Mouse (Mus musculus) neural tube, embryonic 15.5 days (tissue): ENCODE measurements around the gene Zfp169. TPM values are rescaled to one million over a fixed set of nuclear protein-coding genes. Genes with fewer than 3 reads are reported as not detected.

Source experiments
- ATAC-seq: fragments of 200-750 bp; cut with Nextera tagmentation; 2 replicates; pipeline ENCODE4 v1.8.0; 2017; ENCODE audit warnings: mild to moderate bottlenecking, moderate TSS enrichment, moderate library complexity; ENCODE audit not compliant: low FRiP score
- H3K27ac ChIP-seq: fragments of 300-500 bp; sonication (generic); replicated peaks from 2 replicates; pipeline ENCODE4 v1.5.1; 2015; ENCODE audit warnings: mild to moderate bottlenecking, inconsistent platforms
- H3K27me3 ChIP-seq: fragments of 300-500 bp; sonication (generic); replicated peaks from 2 replicates; pipeline ENCODE4 v1.6.1; 2015; ENCODE audit warnings: inconsistent platforms
- H3K36me3 ChIP-seq: fragments of 300-500 bp; sonication (generic); 2 replicates; pipeline ENCODE4 v1.6.1; 2015; ENCODE audit warnings: inconsistent platforms
- H3K4me1 ChIP-seq: fragments of 300-500 bp; sonication (generic); 2 replicates; pipeline ENCODE4 v1.6.1; 2015; ENCODE audit warnings: inconsistent platforms
- H3K4me2 ChIP-seq: fragments of 300-500 bp; sonication (generic); 2 replicates; pipeline ENCODE4 v1.6.1; 2015; ENCODE audit warnings: inconsistent platforms, mild to moderate bottlenecking, moderate library complexity
- H3K4me3 ChIP-seq: fragments of 300-500 bp; sonication (generic); replicated peaks from 2 replicates; pipeline ENCODE4 v1.5.1; 2015; ENCODE audit warnings: mild to moderate bottlenecking, inconsistent platforms
- H3K9ac ChIP-seq: fragments of 300-500 bp; sonication (generic); replicated peaks from 2 replicates; pipeline ENCODE4 v1.6.1; 2015; ENCODE audit warnings: mild to moderate bottlenecking, inconsistent platforms
- H3K9me3 ChIP-seq: fragments of 300-500 bp; sonication (generic); replicated peaks from 2 replicates; pipeline ENCODE4 v1.6.1; 2016; ENCODE audit warnings: inconsistent platforms
- WGBS: fragments of 180-500 bp; shearing (Covaris S2); methylation state at CpG from one replicate; pipeline ENCODE4 v1.1.7; 2015; ENCODE audit warnings: mixed read lengths; 5-methylcytosine and 5-hydroxymethylcytosine counted together
- microRNA counts: library from miRNA; unstranded; fragments of <30 nt; microRNA quantifications from one replicate; lab custom pipeline; 2016
- microRNA-seq: library from miRNA; unstranded; fragments of <30 nt; microRNA quantifications from one replicate; pipeline ENCODE4, GENCODE M21; 2017
- polyA plus RNA-seq: library from polyadenylated mRNA; unstranded; fragments of >200 nt; fragmentation: Nextera tagmentation; extraction: Ambion mirVana; gene quantifications from 2 replicates; pipeline ENCODE4 v1.2.1, GENCODE M21; 2015

Gene Zfp169
- polyA plus RNA-seq, 1 experiment from 2014 or later = 4.9 TPM

GRCm38 (mm10) chr13:48443996-48444395 lies 69.3 kb downstream of the Zfp169 start:
- H3K27me3 ChIP-seq = no peaks in the 10 kb centered on the region
- H3K9ac ChIP-seq = no peak overlapping the region

GRCm38 (mm10) chr13:48438321-48438720 lies 74.9 kb downstream of the Zfp169 start:
- no peak overlapping the region for H3K9ac ChIP-seq
- H3K36me3 ChIP-seq = no peaks in the 10 kb centered on the region
- WGBS = 86% methylated on average over 5 of the region's 5 CpGs
- no peaks in the 10 kb centered on the region for H3K27me3 ChIP-seq
- H3K4me1 ChIP-seq = no peaks in the 10 kb centered on the region
- H3K9me3 ChIP-seq = no peaks in the 10 kb centered on the region
- H3K4me3 ChIP-seq = no peak overlapping the region
- ATAC-seq = no peak
- no peak overlapping the region for H3K27ac ChIP-seq
- H3K4me2 ChIP-seq = no peak overlapping the region

More at GRCm38 (mm10) chr13:48443996-48444395, 69.3 kb downstream of the Zfp169 start:
- ATAC-seq = no peak
- Histone ChIP-seq H3K4me1 (0 out of 2 replicates have a peak, but pooled peaks cover 3% of the 10 kb centered on the region), H3K27ac (peak overlapping the region; percentile 28; the same call in 1 of the 2 replicates), H3K9me3 (no peaks in the 10 kb centered on the region), H3K36me3 (no peaks in the 10 kb centered on the region), H3K4me2 (no peak overlapping the region), H3K4me3 (no peak overlapping the region)
- 42% methylated on average over 8 of the region's 8 CpGs for WGBS

MicroRNAs within 50 kb of the gene (microRNA counts, 519-probe panel; counts per million panel counts)
- 4,431 counts per million, percentile 98 among the panel's probes with 10 or more counts for microRNA mmu-let-7a (lab: Ali Mortazavi, UCI)
- 4,270 counts per million, percentile 96 among the panel's probes with 10 or more counts for microRNA mmu-let-7d (lab: Ali Mortazavi, UCI)
- microRNA mmu-let-7f (lab: Ali Mortazavi, UCI) = 3,902 counts per million, percentile 93 among the panel's probes with 10 or more counts

Small RNAs within 50 kb of the gene (microRNA-seq; reads per million reads assigned to microRNA genes)
- not detected for gene Gm24111
- 206 reads per million, percentile 63 among the genes with 10 or more reads in this experiment for gene Mirlet7a-1
- 5,050 reads per million, percentile 93 among the genes with 10 or more reads in this experiment for gene Mirlet7d
- not detected for gene Mirlet7f-1

Other genes with a start within 250 kb of the Zfp169 start
- 3.0 and 3.4 TPM in 2 replicates for gene A830005F24Rik, start 119 bp upstream of the Zfp169 start, polyA plus RNA-seq
- gene Ptpdc1, start 112.2 kb upstream of the Zfp169 start, polyA plus RNA-seq = 15.2 and 17.5 TPM in 2 replicates
- 0.14 and 0.80 TPM in 2 replicates for gene Barx1, start 149.5 kb upstream of the Zfp169 start, polyA plus RNA-seq